Mouse (Mus musculus) cerebellum, postnatal 36 days (tissue): Measurements from ENCODE around the gene Hax1.

Experiments
- DNase-seq, 2 experiments: peaks; one replicate each; pipeline ENCODE4 v3.0.0; 2021 to 2022; ENCODE audit warnings: mixed read lengths in 2 of 2

Hax1 gene

GRCm38 (mm10) chr3:89962059-89962750 lies 36.4 kb downstream of the Hax1 start:
- DNase-seq = no peak

GRCm38 (mm10) chr3:89961436-89961835 lies 37.1 kb downstream of the Hax1 start:
- no peak for DNase-seq

GRCm38 (mm10) chr3:89960469-89960868 lies 38.1 kb downstream of the Hax1 start:
- peak; percentile 91 to 97 for DNase-seq

- peak; percentile 43 to 57 for DNase-seq
Measured at GRCm38 (mm10) chr3:89959435-89959834, 39.1 kb downstream of the Hax1 start.

GRCm38 (mm10) chr3:89957880-89958279 lies 40.7 kb downstream of the Hax1 start:
- DNase-seq = no peak

GRCm38 (mm10) chr3:89956177-89956971 lies 42.2 kb downstream of the Hax1 start:
- DNase-seq = no peak

- DNase-seq = peak; percentile 71 to 72
Measured at GRCm38 (mm10) chr3:89953420-89953819, 45.2 kb downstream of the Hax1 start.

- peak; percentile 63 to 67 for DNase-seq
Measured at GRCm38 (mm10) chr3:89948655-89949054, 49.9 kb downstream of the Hax1 start.

GRCm38 (mm10) chr3:89948021-89948420 lies 50.6 kb downstream of the Hax1 start:
- no peak for DNase-seq
